Mouse (Mus musculus) thymus, postnatal 4 days (tissue): Measurements from ENCODE around the gene Gtsf1.

Experiments
- DNase-seq: peaks from one replicate; pipeline ENCODE4 v3.0.0; 2021

The Gtsf1 gene

DNA sequence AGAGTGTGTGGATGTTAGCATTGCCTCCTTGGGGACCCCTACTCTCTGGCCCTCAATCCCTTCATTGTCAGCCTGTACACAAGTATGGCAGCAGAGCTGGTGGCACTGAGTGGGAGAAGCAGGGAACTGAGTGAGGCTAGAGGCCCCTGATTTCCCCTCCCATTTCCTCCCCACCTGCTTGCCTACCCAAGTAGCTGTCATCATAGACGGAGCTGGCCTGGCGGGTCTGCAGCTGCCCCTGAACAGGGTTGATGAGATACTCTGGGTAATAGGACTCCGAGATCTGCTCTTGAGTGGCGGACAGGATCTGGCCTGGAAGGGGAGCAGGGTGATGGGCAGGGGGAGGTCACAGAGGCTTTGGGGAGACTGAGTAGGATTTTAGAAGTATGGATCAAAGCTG, 74.1 kb downstream of the Gtsf1 start:
- peak; percentile 56 for DNase-seq

DNA sequence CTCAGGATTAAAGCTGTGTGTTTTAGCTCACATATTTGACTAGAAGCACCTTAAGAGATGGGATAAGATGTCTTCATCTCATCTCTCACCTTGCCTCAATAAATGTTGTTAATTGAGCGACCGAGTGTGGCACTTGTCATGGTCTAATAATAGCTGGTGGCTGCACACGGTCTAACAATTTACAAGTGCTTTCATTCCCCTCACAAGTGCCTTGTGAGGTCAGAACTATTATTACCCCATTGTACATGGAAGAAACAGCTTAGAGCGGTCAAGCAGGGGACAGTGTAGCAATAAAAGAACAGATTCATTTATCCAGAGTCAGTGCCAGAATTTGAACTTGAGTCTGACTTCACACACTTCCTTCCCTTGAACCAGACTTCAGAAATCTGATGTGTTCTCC, 74.8 kb downstream of the Gtsf1 start:
- DNase-seq, result no peak

DNA sequence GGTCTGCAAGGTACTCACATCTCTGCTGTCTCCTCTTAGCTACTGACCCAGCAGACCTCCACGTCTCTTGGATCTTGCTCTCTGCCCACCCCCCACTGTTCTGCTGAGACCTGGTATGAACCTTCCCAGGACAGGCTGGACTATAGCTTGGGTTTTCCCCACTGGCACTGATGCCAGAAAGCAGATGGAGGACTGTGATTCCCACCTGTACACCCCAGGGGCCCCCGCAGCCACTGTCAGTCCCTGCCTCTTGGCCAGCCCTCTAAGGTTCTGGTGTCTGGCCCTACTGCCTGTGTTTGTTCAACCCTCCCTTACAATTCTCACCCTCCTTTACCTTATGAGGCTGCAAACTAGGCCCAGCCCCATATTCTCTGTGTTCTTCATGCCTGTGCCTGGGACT, 75.6 kb downstream of the Gtsf1 start:
- DNase-seq, result no peak

DNA sequence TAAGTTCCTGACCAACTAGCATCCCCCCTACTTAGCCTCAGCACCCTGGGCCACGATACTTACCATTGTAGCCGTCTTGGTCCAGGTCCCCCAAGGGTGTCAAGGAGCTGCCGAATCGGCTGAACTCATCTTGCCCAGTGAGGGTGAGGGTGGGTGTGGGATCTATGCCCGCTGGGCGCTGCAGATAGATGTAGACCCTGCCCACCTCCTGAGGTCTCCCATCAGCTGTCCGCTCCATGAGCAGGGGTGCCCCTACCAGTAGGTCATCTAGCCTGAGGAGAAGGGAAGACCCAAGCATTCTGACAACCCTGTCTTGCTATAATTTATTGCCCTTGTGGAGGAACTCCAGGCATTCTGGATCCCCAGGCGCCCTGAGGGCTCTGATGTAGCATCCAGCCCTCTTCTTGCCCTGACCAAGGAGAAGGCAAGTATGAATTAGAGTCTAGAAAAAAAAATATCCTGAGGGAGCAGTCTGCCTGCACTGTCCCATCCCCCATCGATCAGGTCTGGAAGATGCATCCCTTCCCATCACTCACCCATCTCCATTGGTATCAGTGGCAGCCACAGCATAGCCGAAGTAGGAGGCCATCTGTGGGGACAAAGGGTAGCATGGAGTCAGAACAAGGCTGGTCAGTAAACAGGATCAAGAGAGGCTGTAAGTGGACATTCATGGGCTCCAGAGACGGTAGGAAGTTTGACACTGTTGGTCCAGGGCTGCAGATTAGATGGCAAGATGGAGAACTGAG, 76.6 kb downstream of the Gtsf1 start:
- no peak for DNase-seq

DNA sequence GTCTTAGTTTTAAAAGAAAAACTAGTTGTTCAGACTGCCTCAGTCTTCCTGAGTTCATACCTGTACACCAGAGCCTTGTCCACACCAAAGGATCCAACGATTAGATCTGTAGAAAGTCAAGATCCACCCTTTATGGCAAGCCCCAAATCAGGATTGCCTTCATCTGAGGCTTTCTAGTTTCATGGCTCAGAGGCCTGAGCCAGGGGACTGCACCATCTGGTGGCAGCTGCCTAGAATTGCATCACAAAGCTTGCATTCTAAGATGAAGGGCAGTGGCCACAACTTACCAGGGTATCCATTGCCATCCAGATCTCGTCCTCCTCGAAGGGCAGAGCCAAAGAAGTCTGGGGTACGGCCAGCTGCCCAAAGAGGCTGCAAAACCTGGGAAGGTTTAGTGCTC, 77.4 kb downstream of the Gtsf1 start:
- DNase-seq, result peak; percentile 80
